Mouse (Mus musculus) forebrain, embryonic 15.5 days (tissue): ENCODE measurements around the gene Glt8d2. TPM values are rescaled to one million over a fixed set of nuclear protein-coding genes. Genes with fewer than 3 reads are reported as not detected.

ENCODE experiments used
- polyA plus RNA-seq: library from polyadenylated mRNA; unstranded; fragments of >200 nt; fragmentation: Nextera tagmentation; extraction: Ambion mirVana; gene quantifications from 2 replicates; pipeline ENCODE4 v1.2.1, GENCODE M21; 2015

Gene Glt8d2
- polyA plus RNA-seq, 1 experiment from 2014 or later = 3.7 TPM

Other genes with a start within 250 kb of the Glt8d2 start
- gene Gm1553, start 198.0 kb downstream of the Glt8d2 start, polyA plus RNA-seq = not detected in 2 replicates
- 34.1 and 34.2 TPM in 2 replicates for gene 1190007I07Rik, start 67.4 kb downstream of the Glt8d2 start, polyA plus RNA-seq
- 223 and 227 TPM in 2 replicates for gene Tdg, start 60.8 kb downstream of the Glt8d2 start, polyA plus RNA-seq
- gene Hcfc2, start 5.5 kb upstream of the Glt8d2 start, polyA plus RNA-seq = 51.4 and 54.7 TPM in 2 replicates
- 62.5 and 67.4 TPM in 2 replicates for gene Nfyb, start 73.5 kb upstream of the Glt8d2 start, polyA plus RNA-seq
- 172 and 174 TPM in 2 replicates for gene Txnrd1, start 143.3 kb upstream of the Glt8d2 start, polyA plus RNA-seq
- gene Eid3, start 176.0 kb upstream of the Glt8d2 start, polyA plus RNA-seq = 0.22 and 0.51 TPM in 2 replicates